Mouse (Mus musculus) heart, embryonic 12.5 days (tissue): ENCODE results near the gene Kalrn. TPM values are rescaled to one million over a fixed set of nuclear protein-coding genes. Genes with fewer than 3 reads are reported as not detected.
"Not testable (repeated sequence)": the region's sequence is repeated elsewhere in the genome, so short reads cannot be mapped to it uniquely, and the experiment has no call there.

Experiments used
- ATAC-seq: fragments of 200-750 bp; cut with Nextera tagmentation; 2 replicates; pipeline ENCODE4 v1.8.0; 2017; ENCODE audit warnings: moderate TSS enrichment, moderate library complexity; ENCODE audit not compliant: insufficient number of reproducible peaks, low FRiP score
- H3K27ac ChIP-seq: fragments of 300-500 bp; sonication (generic); 2 replicates; pipeline ENCODE4 v1.5.1; 2016; ENCODE audit warnings: mild to moderate bottlenecking, moderate library complexity; ENCODE audit not compliant: poor library complexity, severe bottlenecking
- H3K27me3 ChIP-seq: fragments of 300-500 bp; sonication (generic); replicated peaks from 2 replicates; pipeline ENCODE4 v1.6.1; 2016; ENCODE audit warnings: mild to moderate bottlenecking, moderate library complexity
- H3K36me3 ChIP-seq: fragments of 300-500 bp; sonication (generic); 2 replicates; pipeline ENCODE4 v1.6.1; 2016; ENCODE audit warnings: mild to moderate bottlenecking, moderate library complexity
- H3K4me1 ChIP-seq: fragments of 300-500 bp; sonication (generic); replicated peaks from 2 replicates; pipeline ENCODE4 v1.6.1; 2016; ENCODE audit warnings: mild to moderate bottlenecking
- H3K4me2 ChIP-seq: fragments of 300-500 bp; sonication (generic); 2 replicates; pipeline ENCODE4 v1.6.1; 2016; ENCODE audit warnings: mild to moderate bottlenecking, moderate library complexity
- H3K4me3 ChIP-seq: fragments of 300-500 bp; sonication (generic); 2 replicates; pipeline ENCODE4 v1.5.1; 2016; ENCODE audit warnings: mild to moderate bottlenecking
- H3K9ac ChIP-seq: fragments of 300-500 bp; sonication (generic); 2 replicates; pipeline ENCODE4 v1.6.1; 2016; ENCODE audit warnings: mild to moderate bottlenecking, moderate library complexity
- H3K9me3 ChIP-seq: fragments of 300-500 bp; sonication (generic); replicated peaks from 2 replicates; pipeline ENCODE4 v1.6.1; 2016; ENCODE audit warnings: mild to moderate bottlenecking, moderate library complexity
- WGBS: fragments of 180-500 bp; shearing (Covaris S2); methylation state at CpG from one replicate; pipeline ENCODE4 v1.1.7; 2016; 5-methylcytosine and 5-hydroxymethylcytosine counted together
- polyA plus RNA-seq: library from polyadenylated mRNA; unstranded; fragments of >200 nt; fragmentation: Nextera tagmentation; extraction: Ambion mirVana; gene quantifications from 2 replicates; pipeline ENCODE4 v1.2.1, GENCODE M21; 2016

The Kalrn gene
- polyA plus RNA-seq, 1 experiment from 2014 or later, result 29.3 TPM

GRCm38 (mm10) chr16:34089528-34090095, 483.7 kb downstream of the Kalrn start:
- Histone ChIP-seq H3K27me3 (no peaks in the 10 kb centered on the region), H3K27ac (peak overlapping the region; percentile 36; the same call in 1 of the 2 replicates), H3K4me2 (no peak overlapping the region), H3K36me3 (peaks cover 6% of the 10 kb centered on the region; the same call in 1 of the 2 replicates), H3K4me1 (peaks cover 37% of the 10 kb centered on the region), H3K4me3 (no peak overlapping the region), H3K9ac (no peak overlapping the region), H3K9me3 (no peaks in the 10 kb centered on the region)
- ATAC-seq, result no peak
- 40% methylated on average over 8 of the region's 8 CpGs for WGBS

DNA sequence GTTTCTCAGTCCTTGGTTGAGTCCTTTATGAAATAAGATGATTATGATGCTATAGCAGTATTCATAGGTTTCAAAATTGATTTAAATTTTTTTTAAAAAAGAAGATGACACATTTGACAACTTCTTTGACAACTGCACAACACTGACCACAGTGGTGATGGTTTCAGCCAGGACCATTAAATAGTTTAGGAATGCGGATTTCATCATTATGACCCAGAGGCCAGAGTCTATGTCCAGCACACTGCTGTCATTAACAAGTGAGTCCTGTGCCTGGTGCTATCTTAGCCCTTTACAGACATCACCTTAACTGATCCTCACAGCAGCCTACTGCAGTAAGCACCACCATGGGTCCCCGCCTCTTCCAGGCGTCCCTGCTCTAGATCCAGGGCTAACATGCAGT, 484.3 kb downstream of the Kalrn start:
- 80% methylated on average over 3 of the region's 3 CpGs for WGBS
- no peaks in the 10 kb centered on the region for H3K9me3 ChIP-seq
- H3K36me3 ChIP-seq, result peaks cover 6% of the 10 kb centered on the region; the same call in 1 of the 2 replicates
- H3K4me3 ChIP-seq, result no peak overlapping the region
- H3K27ac ChIP-seq, result no peak overlapping the region
- H3K9ac ChIP-seq, result no peak overlapping the region
- H3K27me3 ChIP-seq, result no peaks in the 10 kb centered on the region
- ATAC-seq, result no peak
- no peak overlapping the region for H3K4me2 ChIP-seq
- peaks cover 32% of the 10 kb centered on the region for H3K4me1 ChIP-seq

DNA sequence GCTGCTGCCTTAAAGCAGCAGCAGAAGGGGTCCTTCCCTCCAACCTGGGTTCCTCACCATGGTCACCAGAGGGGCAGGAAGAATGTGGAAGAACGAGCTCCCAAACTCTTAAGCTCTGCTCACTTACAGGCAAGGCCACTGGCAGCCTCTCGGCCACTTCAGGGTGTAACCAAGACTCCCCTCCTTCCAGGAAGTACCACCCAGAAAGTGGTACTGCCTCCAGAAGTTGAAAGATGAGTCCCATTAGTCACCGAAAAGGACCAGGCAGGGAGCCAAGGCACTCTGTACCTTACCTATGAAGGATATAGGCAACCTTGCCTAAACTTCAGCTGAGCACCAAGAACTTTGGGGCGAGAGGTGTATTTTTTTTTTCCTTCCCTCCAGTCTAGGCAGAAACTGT, 485.0 kb downstream of the Kalrn start:
- ATAC-seq, result no peak
- H3K4me3 ChIP-seq, result no peak overlapping the region
- WGBS, result 47% methylated on average over 4 of the region's 4 CpGs
- 0 out of 2 replicates have a peak overlapping the region, but pooled peaks have one; percentile 36 for H3K27ac ChIP-seq
- no peaks in the 10 kb centered on the region for H3K9me3 ChIP-seq
- peaks cover 6% of the 10 kb centered on the region; the same call in 1 of the 2 replicates for H3K36me3 ChIP-seq
- no peaks in the 10 kb centered on the region for H3K27me3 ChIP-seq
- peaks cover 29% of the 10 kb centered on the region for H3K4me1 ChIP-seq
- H3K4me2 ChIP-seq, result no peak overlapping the region
- no peak overlapping the region for H3K9ac ChIP-seq

- peaks cover 58% of the 10 kb centered on the region for H3K4me1 ChIP-seq
- H3K36me3 ChIP-seq, result no peaks in the 10 kb centered on the region
- no peak overlapping the region for H3K9ac ChIP-seq
- H3K27ac ChIP-seq, result no peak overlapping the region
- no peaks in the 10 kb centered on the region for H3K9me3 ChIP-seq
- no peaks in the 10 kb centered on the region for H3K27me3 ChIP-seq
- whole genome bisulfite sequencing, result 89% methylated on average over 10 of the region's 10 CpGs
- no peak overlapping the region for H3K4me2 ChIP-seq
- ATAC-seq, result no peak
- H3K4me3 ChIP-seq, result no peak overlapping the region
Observed at GRCm38 (mm10) chr16:34084135-34084920, 489.0 kb downstream of the Kalrn start.

- Histone ChIP-seq H3K36me3 (no peaks in the 10 kb centered on the region), H3K9me3 (no peaks in the 10 kb centered on the region), H3K4me2 (peak overlapping the region; percentile 26), H3K4me1 (peaks cover 66% of the 10 kb centered on the region), H3K9ac (peak overlapping the region; percentile 6; the same call in 1 of the 2 replicates), H3K27ac (peak overlapping the region; percentile 93), H3K27me3 (no peaks in the 10 kb centered on the region), H3K4me3 (no peak overlapping the region)
- 86% methylated on average over 5 of the region's 5 CpGs for WGBS
- ATAC-seq, result peak; percentile 13; the same call in 1 of the 2 replicates
Observed at GRCm38 (mm10) chr16:34082494-34083469, 490.6 kb downstream of the Kalrn start.

GRCm38 (mm10) chr16:34081683-34082438, 491.5 kb downstream of the Kalrn start:
- 27% methylated on average over 19 of the region's 19 CpGs for WGBS
- no peak overlapping the region for H3K4me3 ChIP-seq

GRCm38 (mm10) chr16:34081314-34081682, 492.0 kb downstream of the Kalrn start:
- H3K27ac ChIP-seq, result peak overlapping the region; percentile 93
- H3K9ac ChIP-seq, result peak overlapping the region; percentile 17; the same call in 1 of the 2 replicates
- ATAC-seq, H3K4me3 ChIP-seq, H3K9me3 ChIP-seq, H3K27me3 ChIP-seq, H3K36me3 ChIP-seq: not testable (repeated sequence)
- peak overlapping the region; percentile 26 for H3K4me2 ChIP-seq
- peaks cover 72% of the 10 kb centered on the region for H3K4me1 ChIP-seq

More at GRCm38 (mm10) chr16:34081683-34082438, 491.5 kb downstream of the Kalrn start:
- Histone ChIP-seq H3K9ac (peak overlapping the region; percentile 0; the same call in 1 of the 2 replicates), H3K9me3 (no peaks in the 10 kb centered on the region), H3K4me2 (peak overlapping the region; percentile 26), H3K4me1 (peaks cover 68% of the 10 kb centered on the region), H3K27ac (peak overlapping the region; percentile 93), H3K27me3 (no peaks in the 10 kb centered on the region), H3K36me3 (no peaks in the 10 kb centered on the region)
- peak; percentile 84 for ATAC-seq

DNA sequence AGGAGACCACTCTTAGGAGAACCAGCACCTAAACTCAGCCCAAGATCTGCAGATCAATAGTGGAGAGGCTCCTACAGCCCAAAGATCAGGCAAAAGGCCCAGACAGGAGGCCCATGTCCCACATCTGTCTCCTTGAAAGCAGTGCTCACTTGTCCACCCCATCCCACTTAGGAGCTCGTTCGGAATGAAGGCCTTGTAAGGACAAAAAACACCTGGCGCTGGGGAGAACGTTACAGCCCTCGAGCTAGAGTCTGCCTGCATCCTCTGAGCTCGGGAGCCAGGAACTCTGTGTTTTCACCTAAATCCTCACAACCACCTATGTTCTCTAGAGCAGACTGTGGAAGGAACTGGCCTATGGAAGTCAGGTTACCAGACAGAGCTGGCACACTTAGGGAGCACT, 492.5 kb downstream of the Kalrn start:
- H3K36me3 ChIP-seq, result no peaks in the 10 kb centered on the region
- H3K4me1 ChIP-seq, result peaks cover 72% of the 10 kb centered on the region
- H3K4me2 ChIP-seq, result 0 out of 2 replicates have a peak overlapping the region, but pooled peaks have one; percentile 26
- H3K9me3 ChIP-seq, result no peaks in the 10 kb centered on the region
- no peak overlapping the region for H3K4me3 ChIP-seq
- WGBS, result 29% methylated on average over 6 of the region's 6 CpGs
- peak overlapping the region; percentile 17; the same call in 1 of the 2 replicates for H3K9ac ChIP-seq
- no peak for ATAC-seq
- H3K27me3 ChIP-seq, result no peaks in the 10 kb centered on the region
- H3K27ac ChIP-seq, result peak overlapping the region; percentile 93

DNA sequence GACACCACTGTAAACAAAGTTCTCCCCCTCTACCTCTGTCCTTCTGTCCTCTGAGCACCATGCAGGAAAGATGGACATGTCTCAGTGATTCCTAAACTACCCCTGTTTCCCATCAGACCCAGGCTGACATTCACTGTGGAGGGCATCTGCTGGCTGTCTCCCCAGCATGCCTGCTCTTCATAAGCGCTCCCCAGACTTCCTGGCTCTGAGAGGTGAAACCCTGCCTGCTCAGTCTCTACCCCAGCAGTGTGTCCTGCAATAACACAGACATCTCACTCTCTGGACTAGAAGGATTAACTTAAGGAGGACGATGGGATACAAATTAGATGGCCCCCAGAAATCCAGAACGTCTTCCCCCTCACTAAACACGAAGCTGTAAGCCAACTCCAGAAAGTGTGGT, 493.8 kb downstream of the Kalrn start:
- no peaks in the 10 kb centered on the region for H3K9me3 ChIP-seq
- H3K4me3 ChIP-seq, result no peak overlapping the region
- no peak for ATAC-seq
- H3K4me2 ChIP-seq, result no peak overlapping the region
- peaks cover 74% of the 10 kb centered on the region for H3K4me1 ChIP-seq
- H3K27me3 ChIP-seq, result no peaks in the 10 kb centered on the region
- no peaks in the 10 kb centered on the region for H3K36me3 ChIP-seq
- H3K27ac ChIP-seq, result peak overlapping the region; percentile 70
- no peak overlapping the region for H3K9ac ChIP-seq
- WGBS, result 39% methylated on average over 4 of the region's 4 CpGs

GRCm38 (mm10) chr16:34078732-34079131, 494.6 kb downstream of the Kalrn start:
- Histone ChIP-seq H3K36me3 (peaks cover 3% of the 10 kb centered on the region; the same call in 1 of the 2 replicates), H3K27me3 (no peaks in the 10 kb centered on the region), H3K4me1 (peaks cover 74% of the 10 kb centered on the region), H3K4me2 (no peak overlapping the region), H3K27ac (peak overlapping the region; percentile 70), H3K9me3 (peaks cover 3% of the 10 kb centered on the region; the same call in 1 of the 2 replicates), H3K4me3 (no peak overlapping the region), H3K9ac (no peak overlapping the region)
- 42% methylated on average over 2 of the region's 2 CpGs for WGBS
- ATAC-seq, result no peak
